Mouse (Mus musculus): ENCODE measurements at regions not wholly inside any gene's neighbourhood (a gene's known extent, or its start where the extent isn't known, plus 50 kb on each side); places are given as distances from the start of the nearest gene placed in this dataset.

- Histone ChIP-seq H3K27ac (0 out of 2 replicates have a peak overlapping the region, but pooled peaks have one; percentile 32), H3K4me3 (no peak overlapping the region)
- TF ChIP-seq CTCF (conservative IDR thresholded peaks at IDR 0.05) = no peak
- no peak for DNase-seq (ENCODE audit: low spot score in 2 of 2)
Measured at GRCm38 (mm10) chr5:111681362-111682028, 52.2 kb upstream of the Gm26897 start.

GRCm38 (mm10) chr5:111682899-111683298 lies 50.8 kb upstream of the Gm26897 start:
- no peak overlapping the region for H3K4me3 ChIP-seq
- DNase-seq (ENCODE audit: low spot score in 2 of 2) = no peak
- TF ChIP-seq CTCF (conservative IDR thresholded peaks at IDR 0.05) = peak; percentile 77
- no peak overlapping the region for H3K27ac ChIP-seq
